Mouse (Mus musculus) lung, embryonic 16.5 days (tissue): Measurements from ENCODE around the gene Vsx2. TPM values are rescaled to one million over a fixed set of nuclear protein-coding genes. Genes with fewer than 3 reads are reported as not detected.

Experiments used
- ATAC-seq: fragments of 200-750 bp; cut with Nextera tagmentation; 2 replicates; pipeline ENCODE4 v1.8.0; 2017; ENCODE audit warnings: low read depth, mild to moderate bottlenecking, moderate library complexity
- H3K27ac ChIP-seq: fragments of 300-500 bp; sonication (generic); 2 replicates; pipeline ENCODE4 v1.5.1; 2014; ENCODE audit warnings: mild to moderate bottlenecking, control low read depth, low read length
- H3K27me3 ChIP-seq: fragments of 300-500 bp; sonication (generic); 2 replicates; pipeline ENCODE4 v1.6.1; 2014; ENCODE audit warnings: low read depth, low read length, mixed read lengths; ENCODE audit not compliant: control insufficient read depth, insufficient read depth
- H3K36me3 ChIP-seq: fragments of 300-500 bp; sonication (generic); 2 replicates; pipeline ENCODE4 v1.6.1; 2014; ENCODE audit warnings: low read length; ENCODE audit not compliant: control insufficient read depth, insufficient read depth
- H3K4me1 ChIP-seq: fragments of 300-500 bp; sonication (generic); replicated peaks from 2 replicates; pipeline ENCODE4 v1.6.1; 2014; ENCODE audit warnings: low read length, mixed read lengths; ENCODE audit not compliant: control insufficient read depth, insufficient read depth
- H3K4me2 ChIP-seq: fragments of 300-500 bp; sonication (generic); 2 replicates; pipeline ENCODE4 v1.6.1; 2014; ENCODE audit warnings: low read depth, low read length, control low read depth
- H3K4me3 ChIP-seq: fragments of 300-500 bp; sonication (generic); 2 replicates; pipeline ENCODE4 v1.5.1; 2014; ENCODE audit warnings: mild to moderate bottlenecking, low read length, control low read depth
- H3K9ac ChIP-seq: fragments of 300-500 bp; sonication (generic); 2 replicates; pipeline ENCODE4 v1.6.1; 2014; ENCODE audit warnings: low read length, control low read depth
- H3K9me3 ChIP-seq: fragments of 300-500 bp; sonication (generic); 2 replicates; pipeline ENCODE4 v1.6.1; 2016; ENCODE audit warnings: low read length; ENCODE audit not compliant: control insufficient read depth
- WGBS: fragments of 180-500 bp; shearing (Covaris S2); extraction: QIAGEN DNeasy Blood & Tissue Kit; methylation state at CpG from one replicate; pipeline ENCODE4 v1.1.7; 2014; 5-methylcytosine and 5-hydroxymethylcytosine counted together
- polyA plus RNA-seq: library from polyadenylated mRNA; unstranded; fragments of >200 nt; fragmentation: Nextera tagmentation; extraction: Ambion mirVana; gene quantifications from 2 replicates; pipeline ENCODE4 v1.2.1, GENCODE M21; 2015

The Vsx2 gene
- polyA plus RNA-seq, 1 experiment from 2014 or later: not detected

DNA sequence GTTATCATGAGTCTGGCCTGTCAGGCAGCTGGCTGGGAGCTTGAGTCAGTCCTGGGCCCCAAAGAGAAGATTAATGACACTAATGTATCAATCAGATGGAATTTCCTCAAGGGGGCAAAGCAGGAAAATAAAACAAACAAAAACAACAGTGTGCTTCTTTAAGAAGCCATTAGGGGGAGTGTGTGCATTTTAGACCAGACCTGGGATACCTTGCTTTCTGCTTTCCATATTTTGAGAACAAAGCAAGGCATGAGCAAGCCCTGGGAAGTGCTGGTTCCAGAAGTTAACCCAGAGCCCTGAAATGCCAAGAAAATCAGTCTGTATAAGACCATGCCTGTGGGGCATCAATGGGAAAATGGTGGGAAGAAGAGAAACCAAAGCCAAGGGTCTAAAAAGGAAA is 51.4 kb downstream of the Vsx2 start:
- H3K4me1 ChIP-seq: peaks cover 3% of the 10 kb centered on the region; the same call in 1 of the 2 replicates
- H3K27ac ChIP-seq: no peak overlapping the region
- peaks cover 9% of the 10 kb centered on the region; the same call in 1 of the 2 replicates for H3K27me3 ChIP-seq
- no peak for ATAC-seq
- no peaks in the 10 kb centered on the region for H3K36me3 ChIP-seq
- H3K9me3 ChIP-seq: no peaks in the 10 kb centered on the region
- H3K4me3 ChIP-seq: no peak overlapping the region
- no peak overlapping the region for H3K4me2 ChIP-seq
- H3K9ac ChIP-seq: no peak overlapping the region

DNA sequence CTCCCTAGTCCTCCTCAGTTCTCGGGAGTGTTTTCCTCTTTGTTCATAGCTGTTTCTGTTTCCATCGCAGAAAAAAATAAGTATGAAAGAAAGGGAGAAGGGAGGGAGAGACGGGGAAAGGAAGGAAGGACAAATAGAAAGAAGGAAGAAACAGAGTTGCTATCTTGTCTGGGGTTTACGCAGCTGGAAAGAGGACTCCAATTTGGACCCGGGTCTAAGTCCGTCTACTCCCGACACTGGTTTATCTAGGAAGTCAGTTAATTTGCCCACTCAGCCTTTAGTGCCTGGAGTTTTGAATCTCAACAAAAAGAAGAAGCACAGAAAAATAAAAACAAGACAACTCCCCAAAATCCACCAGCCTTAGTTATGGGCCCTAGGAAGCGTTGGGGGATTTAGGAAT is 55.0 kb downstream of the Vsx2 start:
- 26% methylated on average over 8 of the region's 8 CpGs for WGBS
- Histone ChIP-seq H3K4me1 (no peaks in the 10 kb centered on the region), H3K9me3 (no peaks in the 10 kb centered on the region), H3K9ac (no peak overlapping the region), H3K27ac (no peak overlapping the region), H3K27me3 (peaks cover 10% of the 10 kb centered on the region; the same call in 1 of the 2 replicates), H3K4me3 (no peak overlapping the region), H3K4me2 (no peak overlapping the region), H3K36me3 (no peaks in the 10 kb centered on the region)
- no peak for ATAC-seq

DNA sequence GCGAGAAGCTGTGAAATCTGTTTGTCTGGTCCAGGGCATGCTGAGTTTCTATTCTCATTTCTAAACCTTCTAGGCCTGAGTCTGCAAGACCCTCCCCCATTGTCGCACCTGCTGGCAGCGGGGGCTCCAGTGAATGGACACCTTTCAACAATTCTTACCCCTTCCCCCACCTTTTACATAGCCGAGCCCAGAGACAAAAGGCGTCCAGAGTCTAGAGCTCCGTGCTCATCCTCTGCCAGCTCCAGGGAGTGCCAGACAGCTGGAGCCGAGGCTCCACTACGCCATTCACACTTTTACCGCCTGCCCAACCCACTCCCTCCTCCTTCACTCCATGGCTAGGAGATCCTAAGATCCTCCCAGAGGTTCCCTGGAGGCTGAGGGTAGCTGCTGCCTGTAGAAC is 55.6 kb downstream of the Vsx2 start:
- 8% methylated on average over 9 of the region's 9 CpGs for WGBS
- Histone ChIP-seq H3K36me3 (no peaks in the 10 kb centered on the region), H3K4me2 (no peak overlapping the region), H3K27ac (no peak overlapping the region), H3K4me1 (no peaks in the 10 kb centered on the region), H3K27me3 (peaks cover 10% of the 10 kb centered on the region; the same call in 1 of the 2 replicates), H3K9me3 (no peaks in the 10 kb centered on the region), H3K4me3 (no peak overlapping the region), H3K9ac (no peak overlapping the region)
- no peak for ATAC-seq

DNA sequence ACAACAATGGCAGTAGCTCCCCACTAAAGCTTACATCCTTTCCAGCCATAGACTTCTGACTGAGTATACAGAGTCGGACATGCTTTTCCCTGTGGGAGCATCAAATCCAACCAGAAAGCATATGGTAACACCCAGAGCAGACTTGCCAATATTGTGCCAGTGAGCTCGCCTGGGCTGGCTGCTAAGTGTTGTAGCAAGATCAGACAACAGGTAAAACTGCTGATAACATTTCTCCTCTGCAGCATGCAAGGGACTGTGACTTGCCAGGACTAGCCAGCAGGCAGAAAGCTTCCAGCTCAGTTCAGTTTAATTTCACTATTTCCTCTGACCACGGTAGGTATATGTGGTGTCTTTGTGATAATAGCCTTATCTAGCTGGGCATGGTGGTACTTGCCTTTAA is 62.3 kb downstream of the Vsx2 start:
- Histone ChIP-seq H3K27ac (no peak overlapping the region), H3K4me3 (no peak overlapping the region), H3K9me3 (no peaks in the 10 kb centered on the region), H3K4me1 (no peaks in the 10 kb centered on the region), H3K27me3 (no peaks in the 10 kb centered on the region), H3K36me3 (no peaks in the 10 kb centered on the region), H3K9ac (no peak overlapping the region), H3K4me2 (no peak overlapping the region)
- 52% methylated on average over 3 of the region's 3 CpGs for WGBS
- no peak for ATAC-seq

DNA sequence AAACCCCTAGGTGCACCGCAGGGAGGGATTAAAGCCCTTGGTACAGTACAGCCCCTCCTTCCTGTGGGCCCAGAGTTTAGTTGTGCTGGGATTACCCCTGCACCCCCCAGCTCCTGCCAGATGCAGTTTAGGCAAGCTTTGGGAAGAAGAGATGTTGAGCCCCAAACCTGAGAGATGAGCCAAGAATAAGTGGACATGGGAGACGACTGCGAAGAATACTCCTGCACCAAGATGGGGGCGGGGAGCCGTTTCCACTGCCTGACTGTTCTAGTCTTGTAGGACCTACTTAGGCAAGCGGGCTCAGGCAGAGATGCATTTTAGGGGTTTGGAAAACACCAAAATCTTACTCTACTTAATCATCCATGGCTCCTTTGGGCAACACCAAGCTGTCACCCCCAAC is 70.7 kb downstream of the Vsx2 start:
- Histone ChIP-seq H3K4me2 (no peak overlapping the region), H3K4me3 (no peak overlapping the region), H3K36me3 (no peaks in the 10 kb centered on the region), H3K9ac (no peak overlapping the region), H3K9me3 (no peaks in the 10 kb centered on the region), H3K27ac (no peak overlapping the region), H3K27me3 (peaks cover 42% of the 10 kb centered on the region), H3K4me1 (no peaks in the 10 kb centered on the region; the same call in 1 of the 2 replicates)
- WGBS: 19% methylated on average over 6 of the region's 6 CpGs
- ATAC-seq: no peak

DNA sequence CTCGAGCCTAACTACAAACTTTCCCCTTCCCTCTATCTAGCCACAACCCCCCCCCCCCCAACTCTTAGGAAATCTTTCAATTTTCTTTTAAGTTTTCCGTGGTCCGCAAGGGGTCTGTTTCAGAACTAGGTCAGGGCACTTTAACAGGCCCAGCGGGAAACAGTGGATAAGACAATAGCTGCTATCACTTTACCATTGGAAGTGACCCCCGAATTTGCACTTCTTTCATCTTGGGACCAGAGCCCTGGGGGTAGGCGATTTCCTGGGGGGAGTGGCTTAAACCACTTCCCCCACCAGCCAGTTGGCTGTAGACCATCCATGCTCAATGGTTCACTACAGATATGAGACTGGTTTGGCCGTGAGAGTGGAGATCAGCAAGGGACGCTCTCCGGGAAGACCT is 71.1 kb downstream of the Vsx2 start, which contains the start of gene Vrtn:
Gene Vrtn (plus strand): TSS at position 366 of the 400 bp plus-strand sequence.
- Histone ChIP-seq H3K4me1 (no peaks in the 10 kb centered on the region; the same call in 1 of the 2 replicates), H3K4me3 (no peak within 1 kb of the TSS), H3K9ac (no peak within 1 kb of the TSS), H3K27me3 (peaks cover 42% of the 10 kb centered on the region), H3K27ac (no peak within 1 kb of the TSS), H3K36me3 (no peaks in the 10 kb centered on the region), H3K4me2 (no peak within 1 kb of the TSS), H3K9me3 (no peaks in the 10 kb centered on the region)
- no peak for ATAC-seq
- WGBS: 12% methylated on average over 9 of the region's 9 CpGs

Other genes starting within 250 kb of the Vsx2 start
- 43.7 and 48.5 TPM in 2 replicates for gene Coq6, start 208.1 kb upstream of the Vsx2 start, polyA plus RNA-seq
- gene Fam161b, start 207.9 kb upstream of the Vsx2 start, polyA plus RNA-seq: 5.2 and 5.6 TPM in 2 replicates
- 19.1 and 20.4 TPM in 2 replicates for gene Entpd5, start 160.7 kb upstream of the Vsx2 start, polyA plus RNA-seq
- 3.5 TPM in 2 replicates for gene Bbof1, start 160.7 kb upstream of the Vsx2 start, polyA plus RNA-seq
- gene Rnf113a2, start 152.6 kb upstream of the Vsx2 start, polyA plus RNA-seq: 22.8 and 25.1 TPM in 2 replicates
- gene Aldh6a1, start 118.8 kb upstream of the Vsx2 start, polyA plus RNA-seq: 54.4 and 56.9 TPM in 2 replicates
- gene Lin52, start 118.3 kb upstream of the Vsx2 start, polyA plus RNA-seq: 21.7 and 23.5 TPM in 2 replicates
- gene Abcd4, start 47.7 kb downstream of the Vsx2 start, polyA plus RNA-seq: 14.5 and 14.8 TPM in 2 replicates
- not detected in 2 replicates for gene Vrtn, start 71.3 kb downstream of the Vsx2 start, polyA plus RNA-seq
- 0.21 TPM in 1 of 2 replicates, not detected in the other for gene Syndig1l, start 129.1 kb downstream of the Vsx2 start, polyA plus RNA-seq
- gene Npc2, start 203.4 kb downstream of the Vsx2 start, polyA plus RNA-seq: 185 and 217 TPM in 2 replicates
- 133 and 148 TPM in 2 replicates for gene Isca2, start 203.5 kb downstream of the Vsx2 start, polyA plus RNA-seq